Mouse (Mus musculus) cortical plate, adult 2 months (tissue): ENCODE data around the gene Catsperg1.

Source experiments
- CTCF ChIP-seq: fragments of 200-500 bp; IDR thresholded peaks from 2 replicates; pipeline ENCODE4 v1.5.1; 2011; ENCODE audit warnings: mild to moderate bottlenecking, control low read depth, low read length; ENCODE audit not compliant: insufficient read depth; ENCODE audit errors: extremely low read depth
- POLR2A ChIP-seq: fragments of 200-500 bp; IDR thresholded peaks from 2 replicates; pipeline ENCODE4 v1.6.1; 2011; ENCODE audit warnings: mild to moderate bottlenecking, low read length, control low read depth; ENCODE audit not compliant: insufficient read depth; ENCODE audit errors: extremely low read depth

- TF ChIP-seq CTCF (no peak), POLR2A (no peak)
Observed at GRCm38 (mm10) chr7:29168121-29168695, 45.6 kb downstream of the Catsperg1 start.
